Mouse (Mus musculus) gastrocnemius, postnatal 36 days (tissue): Measurements from ENCODE around the gene Rnf7. TPM values are rescaled to one million over a fixed set of nuclear protein-coding genes. Genes with fewer than 3 reads are reported as not detected.
A peak's percentile ranks its signal among the peaks of the same experiment; 100 is the strongest.
"Not testable (repeated sequence)": the region's sequence is repeated elsewhere in the genome, so short reads cannot be mapped to it uniquely, and the experiment has no call there.

ENCODE experiments used
- DNase-seq, 2 experiments: peaks; one replicate each; pipeline ENCODE4 v3.0.0; 2022
- intact Hi-C: fragments of 180-260 bp; cut with DNase I; formaldehyde crosslinking; loops from one replicate; pipeline ENCODE4 v1.15.1; 2025
- long read RNA-seq, 2 experiments: library from polyadenylated mRNA; stranded (forward); transcript quantifications; one replicate each; pipeline ENCODE4 v2.0.0; 2021
- total RNA-seq, 2 experiments: library from RNA; stranded (reverse); gene quantifications; 2 replicates each; pipeline ENCODE4 v1.2.3; 2021

Rnf7 gene
- total RNA-seq, result 10 to 100 TPM; 63.7 to 73.1 TPM
- long read RNA-seq, experiment 1, transcript Rnf7-201 (3 exons, 1,232 nt), result major isoform, 80 of 83 reads
- long read RNA-seq, experiment 1, partial matches to known transcripts, result 0 of 83 reads
- long read RNA-seq, experiment 1, other reads (novel, unspliced or antisense), result 3 of 83 reads
- long read RNA-seq, experiment 2, transcript Rnf7-201 (3 exons, 1,232 nt), result major isoform, 89 of 94 reads
- long read RNA-seq, experiment 2, partial matches to known transcripts, result 0 of 94 reads
- long read RNA-seq, experiment 2, other reads (novel, unspliced or antisense), result 4 of 94 reads

GRCm38 (mm10) chr9:96478071-96478888, at the start of gene Rnf7:
TSS of gene Rnf7 (minus strand) at chr9:96478675.
- peak; percentile 98 to 100 for DNase-seq
- intact Hi-C loops, result loop anchor here (5.0 kb wide), 1 partner anchor 116 kb away; the partner anchor contains the start of gene Atp1b3

GRCm38 (mm10) chr9:96526011-96526410, 47.5 kb upstream of the Rnf7 start:
- intact Hi-C loops, result no loop called here
- DNase-seq, result no peak

- intact Hi-C loops, result no loop called here
- DNase-seq, result no peak
These were observed 46.6 kb upstream of the Rnf7 start, which contains the start of gene Gm28729 for GRCm38 (mm10) chr9:96524972-96525506. TSS of gene Gm28729 (minus strand) at chr9:96525264.

GRCm38 (mm10) chr9:96523148-96523547, 44.7 kb upstream of the Rnf7 start:
- intact Hi-C loops, result no loop called here
- DNase-seq, result no peak

GRCm38 (mm10) chr9:96521574-96521973, 43.1 kb upstream of the Rnf7 start:
- DNase-seq, intact Hi-C loops: not testable (repeated sequence)

GRCm38 (mm10) chr9:96517429-96517828, 39.0 kb upstream of the Rnf7 start:
- intact Hi-C loops, result no loop called here
- no peak for DNase-seq

GRCm38 (mm10) chr9:96516806-96517205, 38.3 kb upstream of the Rnf7 start:
- no peak for DNase-seq
- intact Hi-C loops, result no loop called here

GRCm38 (mm10) chr9:96515737-96516136, 37.3 kb upstream of the Rnf7 start:
- intact Hi-C loops, result no loop called here

GRCm38 (mm10) chr9:96514278-96514677, 35.8 kb upstream of the Rnf7 start:
- intact Hi-C loops, result no loop called here
- DNase-seq, result no peak

More at GRCm38 (mm10) chr9:96515737-96516136, 37.3 kb upstream of the Rnf7 start:
- no peak for DNase-seq

- intact Hi-C loops, result no loop called here
- no peak for DNase-seq
These were observed 27.6 kb upstream of the Rnf7 start for GRCm38 (mm10) chr9:96506011-96506498.

GRCm38 (mm10) chr9:96505156-96505555, 26.7 kb upstream of the Rnf7 start:
- intact Hi-C loops, result no loop called here
- no peak for DNase-seq

GRCm38 (mm10) chr9:96504116-96504895, 25.8 kb upstream of the Rnf7 start:
- DNase-seq, result no peak
- intact Hi-C loops, result no loop called here

- DNase-seq, result no peak
- intact Hi-C loops, result no loop called here
These were observed 24.6 kb upstream of the Rnf7 start for GRCm38 (mm10) chr9:96502856-96503610.

- DNase-seq, result no peak
- intact Hi-C loops, result no loop called here
These were observed 22.7 kb upstream of the Rnf7 start for GRCm38 (mm10) chr9:96501217-96501616.

GRCm38 (mm10) chr9:96493212-96493611, 14.7 kb upstream of the Rnf7 start:
- intact Hi-C loops, result loop anchor here (5.0 kb wide), 1 partner anchor 206 kb away; no protein-coding TSS in a partner anchor
- no peak for DNase-seq

GRCm38 (mm10) chr9:96491810-96492209, 13.3 kb upstream of the Rnf7 start:
- intact Hi-C loops, result loop anchor here (5.0 kb wide), 1 partner anchor 205 kb away; no protein-coding TSS in a partner anchor
- peak in 1 of 2 experiments; percentile 34 for DNase-seq

- DNase-seq, result not testable (repeated sequence)
- intact Hi-C loops, result loop anchor here (2.0 kb wide), 1 partner anchor 137 kb away; no protein-coding TSS in a partner anchor
These were observed 9.4 kb upstream of the Rnf7 start for GRCm38 (mm10) chr9:96487869-96488268.

- no peak for DNase-seq
- intact Hi-C loops, result no loop called here
These were observed 5.2 kb upstream of the Rnf7 start for GRCm38 (mm10) chr9:96483648-96484047.

GRCm38 (mm10) chr9:96483028-96483427, 4.6 kb upstream of the Rnf7 start:
- intact Hi-C loops, result no loop called here
- DNase-seq, result no peak
